Mouse (Mus musculus): ENCODE data around the gene 0610012G03Rik. TPM values are rescaled to one million over a fixed set of nuclear protein-coding genes. Genes with fewer than 3 reads are reported as not detected.
A peak's percentile ranks its signal among the peaks of the same experiment; 100 is the strongest.
"Not testable (repeated sequence)": the region's sequence is repeated elsewhere in the genome, so short reads cannot be mapped to it uniquely, and the experiment has no call there.

Gene 0610012G03Rik
- 10 to 100 TPM in 1 of 3 experiments, 1 to 10 TPM in 1, under 1 TPM in 1; 0.54 to 12.2 (median 3.0) TPM for polyA plus RNA-seq (2017; shearing (Covaris generic))

GRCm38 (mm10) chr16:31948345-31948774 lies at the start of gene 0610012G03Rik, which contains the start of gene Ncbp2:
0610012G03Rik (minus strand) TSS chr16:31948494.
Ncbp2 (plus strand) TSS chr16:31948513.
- ATAC-seq, result peak; percentile 83

GRCm38 (mm10) chr16:31996371-31996770 lies 48.1 kb upstream of the 0610012G03Rik start:
- ATAC-seq, result no peak

GRCm38 (mm10) chr16:31993946-31994345 lies 45.7 kb upstream of the 0610012G03Rik start:
- no peak for ATAC-seq

GRCm38 (mm10) chr16:31993195-31993594 lies 44.9 kb upstream of the 0610012G03Rik start:
- ATAC-seq, result no peak

GRCm38 (mm10) chr16:31992039-31992438 lies 43.7 kb upstream of the 0610012G03Rik start:
- ATAC-seq, result no peak

- ATAC-seq, result no peak
Observed at GRCm38 (mm10) chr16:31980946-31981345, 32.7 kb upstream of the 0610012G03Rik start.

- no peak for ATAC-seq
Observed at GRCm38 (mm10) chr16:31979501-31979900, 31.2 kb upstream of the 0610012G03Rik start.

- ATAC-seq, result no peak
Observed at GRCm38 (mm10) chr16:31975258-31975657, 27.0 kb upstream of the 0610012G03Rik start.

- ATAC-seq, result no peak
Observed at GRCm38 (mm10) chr16:31963224-31963623, 14.9 kb upstream of the 0610012G03Rik start.

GRCm38 (mm10) chr16:31947901-31948316 lies 385 bp downstream of the 0610012G03Rik start:
- ATAC-seq, result peak; percentile 46

- no peak for ATAC-seq
Observed at GRCm38 (mm10) chr16:31947333-31947732, 961 bp downstream of the 0610012G03Rik start.

GRCm38 (mm10) chr16:31945986-31946385 lies 2.3 kb downstream of the 0610012G03Rik start:
- ATAC-seq, result not testable (repeated sequence)

- no peak for ATAC-seq
Observed at GRCm38 (mm10) chr16:31945372-31945771, 2.9 kb downstream of the 0610012G03Rik start.

- ATAC-seq, result no peak
Observed at GRCm38 (mm10) chr16:31944698-31945255, 3.5 kb downstream of the 0610012G03Rik start.

- ATAC-seq, result peak; percentile 59
Observed at GRCm38 (mm10) chr16:31943980-31944379, 4.3 kb downstream of the 0610012G03Rik start.

- ATAC-seq, result no peak
Observed at GRCm38 (mm10) chr16:31940586-31940985, 7.7 kb downstream of the 0610012G03Rik start.

GRCm38 (mm10) chr16:31938856-31939255 lies 9.4 kb downstream of the 0610012G03Rik start:
- ATAC-seq, result no peak

GRCm38 (mm10) chr16:31936568-31936967 lies 11.7 kb downstream of the 0610012G03Rik start:
- no peak for ATAC-seq

GRCm38 (mm10) chr16:31935091-31935979 lies 13.0 kb downstream of the 0610012G03Rik start:
- no peak for ATAC-seq

- ATAC-seq, result no peak
Observed at GRCm38 (mm10) chr16:31934550-31935010, 13.7 kb downstream of the 0610012G03Rik start.

- ATAC-seq, result peak; percentile 30
Observed at GRCm38 (mm10) chr16:31933751-31934549, 14.3 kb downstream of the 0610012G03Rik start, which contains the start of gene Pigz. Pigz (plus strand) TSS chr16:31933851.

Data from inflammation-experienced regulatory T-cells, adult 6 months (primary cell).